Mouse (Mus musculus) cerebellum, adult 9-11 months (tissue): ENCODE data around the gene Oas1e.

Experiments used
- DNase-seq: peaks from one replicate; pipeline ENCODE4 v3.0.0; 2022

Oas1e gene

GRCm38 (mm10) chr5:120775287-120775985 lies 19.9 kb downstream of the Oas1e start:
- no peak for DNase-seq

- DNase-seq, result no peak
These were observed 25.9 kb downstream of the Oas1e start for GRCm38 (mm10) chr5:120769396-120769795.

DNA sequence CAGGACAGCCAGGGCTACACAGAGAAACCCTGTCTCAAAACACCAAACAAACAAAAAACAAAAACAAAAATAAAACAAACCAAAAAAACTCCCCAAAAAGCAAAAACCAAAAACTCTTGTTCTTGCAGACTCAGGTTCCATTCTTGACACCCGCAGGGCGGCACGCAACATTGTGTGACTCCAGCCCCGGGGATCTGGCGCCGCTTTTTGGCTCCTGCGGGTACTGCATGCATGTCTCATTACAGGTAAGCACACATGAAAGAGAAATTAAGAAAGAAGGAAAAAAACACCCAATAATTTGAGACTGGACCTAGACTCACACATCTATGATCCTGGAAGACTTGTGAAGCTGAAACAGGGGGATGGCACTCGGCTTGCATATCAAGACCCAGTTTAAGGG lies 30.3 kb downstream of the Oas1e start:
- DNase-seq, result no peak

- DNase-seq, result no peak
These were observed 33.4 kb downstream of the Oas1e start for GRCm38 (mm10) chr5:120761901-120762300.

DNA sequence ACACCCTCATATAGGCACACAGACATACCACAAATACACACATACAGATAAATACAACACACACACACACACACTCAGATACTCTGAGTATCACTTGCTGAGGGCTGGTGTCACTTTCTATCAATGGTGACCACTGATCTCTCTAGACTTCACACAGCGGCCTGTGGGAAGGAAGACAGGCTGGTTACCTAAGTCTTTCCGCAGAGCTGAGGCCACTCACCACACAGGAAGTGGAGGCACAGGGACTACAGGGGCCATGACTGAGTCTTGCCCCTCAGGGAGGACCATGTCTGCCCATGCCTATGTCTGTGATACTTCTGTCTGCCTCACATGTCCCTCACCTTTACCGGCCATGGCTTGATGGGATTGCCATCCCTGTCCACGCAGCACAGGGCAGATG lies 41.1 kb downstream of the Oas1e start:
- DNase-seq, result no peak

GRCm38 (mm10) chr5:120752786-120753185 lies 42.5 kb downstream of the Oas1e start:
- DNase-seq, result no peak

- no peak for DNase-seq
These were observed 44.1 kb downstream of the Oas1e start for GRCm38 (mm10) chr5:120751206-120751605.

GRCm38 (mm10) chr5:120749688-120750087 lies 45.6 kb downstream of the Oas1e start, which contains the start of gene Oas2:
Gene Oas2, minus strand, starts transcription at chr5:120749853.
- no peak for DNase-seq

- peak; percentile 48 for DNase-seq
These were observed 48.9 kb downstream of the Oas1e start for GRCm38 (mm10) chr5:120746451-120746850.

- no peak for DNase-seq
These were observed 53.2 kb downstream of the Oas1e start for GRCm38 (mm10) chr5:120742125-120742524.
